Mouse (Mus musculus) erythroid progenitor cell, adult 5-6 weeks (primary cell): Measurements from ENCODE around the gene Patz1. TPM values are rescaled to one million over a fixed set of nuclear protein-coding genes. Genes with fewer than 3 reads are reported as not detected.

Experiments
- ATAC-seq: replicated peaks from 2 replicates; pipeline ENCODE4 v1.8.0; 2016; ENCODE audit warnings: moderate number of reproducible peaks, mild to moderate bottlenecking, moderate TSS enrichment, inconsistent platforms; ENCODE audit not compliant: poor library complexity, low FRiP score, severe bottlenecking
- total RNA-seq, 2 experiments: library from RNA; stranded (forward) in 1 of 2; stranded (reverse) in 1 of 2; fragments of 150-400 nt in 1 of 2; fragments of 186-747, 209-891 nt in 1 of 2; gene quantifications; 2 replicates each; pipeline versions ENCODE4 v1.2.3 to v1.2.4; 2015 to 2017; ENCODE audit warnings: low replicate concordance in 2 of 2

Gene Patz1
- total RNA-seq, 2 experiments from 2014 or later = 17.6 to 18.2 TPM

- ATAC-seq = no peak; the same call in 1 of the 2 replicates
Observed at GRCm38 (mm10) chr11:3291311-3292061, 2.8 kb downstream of the Patz1 start.

GRCm38 (mm10) chr11:3292062-3292421 is 3.4 kb downstream of the Patz1 start:
- ATAC-seq = no peak

GRCm38 (mm10) chr11:3292711-3293249 is 4.1 kb downstream of the Patz1 start:
- no peak for ATAC-seq

GRCm38 (mm10) chr11:3293361-3293760 is 4.7 kb downstream of the Patz1 start:
- ATAC-seq = no peak

- ATAC-seq = no peak
Observed at GRCm38 (mm10) chr11:3294641-3295040, 6.0 kb downstream of the Patz1 start.

GRCm38 (mm10) chr11:3296056-3296455 is 7.4 kb downstream of the Patz1 start:
- no peak for ATAC-seq

- ATAC-seq = no peak
Observed at GRCm38 (mm10) chr11:3297871-3298812, 9.5 kb downstream of the Patz1 start.

- ATAC-seq = no peak
Observed at GRCm38 (mm10) chr11:3298813-3299185, 10.1 kb downstream of the Patz1 start.

GRCm38 (mm10) chr11:3301075-3301474 is 12.4 kb downstream of the Patz1 start:
- no peak for ATAC-seq

GRCm38 (mm10) chr11:3302385-3302784 is 13.7 kb downstream of the Patz1 start:
- ATAC-seq = no peak

- no peak for ATAC-seq
Observed at GRCm38 (mm10) chr11:3302792-3303191, 14.1 kb downstream of the Patz1 start.

- ATAC-seq = no peak
Observed at GRCm38 (mm10) chr11:3305821-3306220, 17.1 kb downstream of the Patz1 start.

- ATAC-seq = no peak
Observed at GRCm38 (mm10) chr11:3307875-3308274, 19.2 kb downstream of the Patz1 start.

- no peak for ATAC-seq
Observed at GRCm38 (mm10) chr11:3309884-3310283, 21.2 kb downstream of the Patz1 start.

GRCm38 (mm10) chr11:3310789-3311585 is 22.3 kb downstream of the Patz1 start:
- ATAC-seq = no peak

- ATAC-seq = no peak
Observed at GRCm38 (mm10) chr11:3311586-3312347, 23.1 kb downstream of the Patz1 start.

GRCm38 (mm10) chr11:3313294-3313693 is 24.6 kb downstream of the Patz1 start:
- ATAC-seq = no peak

- peak; percentile 67 for ATAC-seq
Observed at GRCm38 (mm10) chr11:3314148-3314547, 25.5 kb downstream of the Patz1 start.

- no peak for ATAC-seq
Observed at GRCm38 (mm10) chr11:3318286-3318685, 29.6 kb downstream of the Patz1 start.
